Mouse (Mus musculus) ES-E14 (cell line): Measurements from ENCODE around the gene Dlg2. TPM values are rescaled to one million over a fixed set of nuclear protein-coding genes. Genes with fewer than 3 reads are reported as not detected.
A peak's percentile ranks its signal among the peaks of the same experiment; 100 is the strongest.

ENCODE experiments used
- DNase-seq: peaks from one replicate; pipeline ENCODE4 v3.0.0-alpha.2; 2013; ENCODE audit warnings: low read depth, low spot score
- H3K27ac ChIP-seq: 2 replicates; pipeline ENCODE4 v1.5.1; 2012; ENCODE audit warnings: low read depth, mild to moderate bottlenecking, low read length, moderate library complexity, mixed read lengths; ENCODE audit not compliant: poor library complexity, insufficient read depth, severe bottlenecking
- H3K36me3 ChIP-seq: 2 replicates; pipeline ENCODE4 v1.6.1; 2012; ENCODE audit warnings: mild to moderate bottlenecking, low read length, moderate library complexity, mixed read lengths; ENCODE audit not compliant: control insufficient read depth, poor library complexity, insufficient read depth, severe bottlenecking
- H3K4me1 ChIP-seq, 2 experiments: fragments of 150-350 bp in 1 of 2; sonication (generic) in 1 of 2; 2 replicates each; pipeline ENCODE4 v1.6.1; 2012; ENCODE audit warnings: low read length in 2 of 2, mild to moderate bottlenecking in 1 of 2, mixed read lengths in 1 of 2; ENCODE audit not compliant: control insufficient read depth in 2 of 2, insufficient read depth in 2 of 2, poor library complexity in 1 of 2
- H3K4me3 ChIP-seq, 2 experiments: fragments of 150-350 bp in 1 of 2; sonication (generic) in 1 of 2; 2 replicates each; pipeline ENCODE4 v1.5.1; 2012; ENCODE audit warnings: low read length in 2 of 2, low read depth in 1 of 2, mild to moderate bottlenecking in 1 of 2, mixed read lengths in 1 of 2; ENCODE audit not compliant: insufficient read depth in 1 of 2, poor library complexity in 1 of 2, severe bottlenecking in 1 of 2
- H3K9ac ChIP-seq: 2 replicates; pipeline ENCODE4 v1.6.1; 2012; ENCODE audit warnings: low read depth, mild to moderate bottlenecking, low read length, mixed read lengths; ENCODE audit not compliant: poor library complexity, insufficient read depth, severe bottlenecking
- H3K9me3 ChIP-seq: fragments of 150-350 bp; sonication (generic); 2 replicates; pipeline ENCODE4 v1.6.1; 2012; ENCODE audit warnings: low read depth, mild to moderate bottlenecking, low read length; ENCODE audit not compliant: control insufficient read depth, insufficient read depth
- CHD2 ChIP-seq: IDR thresholded peaks from 2 replicates; pipeline ENCODE4 v1.6.1; 2014; ENCODE audit warnings: mild to moderate bottlenecking, low read depth, low read length, inconsistent platforms
- HCFC1 ChIP-seq: IDR thresholded peaks from 2 replicates; pipeline ENCODE4 v1.6.1; 2012; ENCODE audit warnings: low read length, inconsistent platforms, borderline replicate concordance; ENCODE audit not compliant: insufficient read depth
- MAFK ChIP-seq: IDR thresholded peaks from 2 replicates; pipeline ENCODE4 v1.6.1; 2014; ENCODE audit warnings: mild to moderate bottlenecking, low read depth, low read length, inconsistent platforms; ENCODE audit not compliant: insufficient read depth
- ZC3H11A ChIP-seq: IDR thresholded peaks from 2 replicates; pipeline ENCODE4 v1.6.1; 2012; ENCODE audit warnings: low read depth, mild to moderate bottlenecking, inconsistent platforms, low read length, borderline replicate concordance
- ZNF384 ChIP-seq: IDR thresholded peaks from 2 replicates; pipeline ENCODE4 v1.6.1; 2012; ENCODE audit warnings: low read depth, low read length, inconsistent platforms
- in situ Hi-C, 2 experiments: fragments of 600-800 bp; cut with MboI; formaldehyde crosslinking; loops; one replicate each; pipeline ENCODE4 v1.15.1; 2025; ENCODE audit warnings: low sequenced_read_pairs in 2 of 2, inconsistent platforms in 1 of 2; ENCODE audit not compliant: unreplicated experiment in 2 of 2
- total RNA-seq: library from RNA; depleted of rRNA; stranded (reverse); fragments of 300-350 nt; gene quantifications from 2 replicates; pipeline ENCODE4 v1.2.3, GENCODE M21; 2012

Gene Dlg2
- total RNA-seq, 1 experiment, result 0.13 TPM

- in situ Hi-C loops, result no loop called here
- DNase-seq, result no peak
These were observed 905.8 kb downstream of the Dlg2 start for GRCm38 (mm10) chr7:91382281-91382680.

GRCm38 (mm10) chr7:91383873-91384272, 907.4 kb downstream of the Dlg2 start:
- no peaks in the 10 kb centered on the region for H3K9me3 ChIP-seq
- H3K9ac ChIP-seq, result no peak overlapping the region
- H3K27ac ChIP-seq, result no peak overlapping the region
- DNase-seq, result no peak
- H3K4me3 ChIP-seq, result no peak overlapping the region
- H3K36me3 ChIP-seq, result no peaks in the 10 kb centered on the region
- in situ Hi-C loops, result no loop called here
- TF ChIP-seq CHD2, result no peak
- no peak for TF ChIP-seq HCFC1
- TF ChIP-seq ZC3H11A, result no peak
- no peaks in the 10 kb centered on the region for H3K4me1 ChIP-seq

More at GRCm38 (mm10) chr7:91382281-91382680, 905.8 kb downstream of the Dlg2 start:
- H3K27ac ChIP-seq, result no peak overlapping the region
- H3K36me3 ChIP-seq, result no peaks in the 10 kb centered on the region
- TF ChIP-seq ZC3H11A, result no peak
- TF ChIP-seq ZNF384, result no peak
- no peak for TF ChIP-seq CHD2
- no peak for TF ChIP-seq MAFK
- no peaks in the 10 kb centered on the region for H3K9me3 ChIP-seq
- no peaks in the 10 kb centered on the region for H3K4me1 ChIP-seq
- no peak overlapping the region for H3K9ac ChIP-seq
- no peak overlapping the region for H3K4me3 ChIP-seq

GRCm38 (mm10) chr7:91389272-91389671, 912.8 kb downstream of the Dlg2 start:
- H3K4me3 ChIP-seq, result no peak overlapping the region
- no peak overlapping the region for H3K9ac ChIP-seq
- H3K4me1 ChIP-seq, result no peaks in the 10 kb centered on the region
- no peaks in the 10 kb centered on the region for H3K9me3 ChIP-seq
- H3K27ac ChIP-seq, result no peak overlapping the region
- in situ Hi-C loops, result no loop called here
- no peak for DNase-seq
- H3K36me3 ChIP-seq, result no peaks in the 10 kb centered on the region
- no peak for TF ChIP-seq MAFK
- no peak for TF ChIP-seq HCFC1
- TF ChIP-seq ZC3H11A, result no peak
- TF ChIP-seq ZNF384, result no peak
- no peak for TF ChIP-seq CHD2

- no peak for TF ChIP-seq ZC3H11A
- TF ChIP-seq HCFC1, result no peak
- no peak for TF ChIP-seq MAFK
- TF ChIP-seq ZNF384, result no peak
- no peak for TF ChIP-seq CHD2
- no peak overlapping the region for H3K9ac ChIP-seq
These were observed 921.4 kb downstream of the Dlg2 start for GRCm38 (mm10) chr7:91397827-91398226.

GRCm38 (mm10) chr7:91412109-91412508, 935.6 kb downstream of the Dlg2 start:
- DNase-seq, result no peak
- no peaks in the 10 kb centered on the region for H3K9me3 ChIP-seq
- no peak overlapping the region for H3K27ac ChIP-seq
- H3K36me3 ChIP-seq, result no peaks in the 10 kb centered on the region
- no peak overlapping the region for H3K9ac ChIP-seq
- no peak for TF ChIP-seq CHD2
- no peak for TF ChIP-seq ZC3H11A
- TF ChIP-seq ZNF384, result no peak
- no peak for TF ChIP-seq MAFK
- TF ChIP-seq HCFC1, result no peak
- H3K4me1 ChIP-seq, result no peaks in the 10 kb centered on the region
- in situ Hi-C loops, result no loop called here
- H3K4me3 ChIP-seq, result no peak overlapping the region

More at GRCm38 (mm10) chr7:91397827-91398226, 921.4 kb downstream of the Dlg2 start:
- H3K4me1 ChIP-seq, result no peaks in the 10 kb centered on the region
- H3K4me3 ChIP-seq, result no peak overlapping the region
- H3K9me3 ChIP-seq, result no peaks in the 10 kb centered on the region
- in situ Hi-C loops, result no loop called here
- H3K36me3 ChIP-seq, result no peaks in the 10 kb centered on the region
- no peak overlapping the region for H3K27ac ChIP-seq
- DNase-seq, result peak; percentile 4
